8 mouse cellular contexts compared by ENCODE assay signal in the genomic region with DNA sequence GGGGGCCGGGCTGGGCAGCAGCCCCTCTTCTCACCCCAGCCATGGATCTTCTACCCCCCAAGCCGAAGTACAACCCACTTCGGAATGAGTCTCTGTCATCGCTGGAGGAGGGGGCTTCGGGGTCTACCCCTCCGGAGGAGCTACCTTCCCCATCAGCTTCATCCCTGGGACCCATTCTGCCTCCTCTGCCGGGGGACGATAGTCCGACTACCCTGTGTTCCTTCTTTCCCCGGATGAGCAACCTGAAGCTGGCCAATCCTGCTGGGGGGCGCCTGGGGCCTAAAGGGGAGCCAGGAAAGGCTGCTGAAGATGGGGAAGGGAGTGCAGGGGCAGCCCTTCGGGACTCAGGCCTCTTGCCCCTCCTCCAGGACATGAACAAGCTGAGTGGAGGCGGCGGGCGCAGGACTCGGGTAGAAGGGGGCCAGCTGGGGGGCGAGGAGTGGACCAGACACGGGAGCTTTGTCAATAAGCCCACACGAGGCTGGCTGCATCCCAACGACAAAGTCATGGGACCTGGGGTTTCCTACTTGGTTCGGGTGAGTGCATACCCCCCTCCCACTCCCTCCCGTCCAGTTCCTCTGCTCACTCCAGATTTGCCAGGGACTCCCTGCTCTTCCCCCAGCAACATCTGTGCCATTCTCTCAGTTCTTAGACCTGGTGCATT. TPM values are rescaled to one million over a fixed set of nuclear protein-coding genes. Genes with fewer than 3 reads are reported as not detected.
DNase-seq lines count a peak whose midpoint lies in the region; ATAC-seq and TF ChIP-seq lines count a peak whose summit lies in the region.

No protein-coding gene starts in this region.

- TF ChIP-seq POLR2A in thymus, adult 2 months (IDR thresholded peaks at IDR 0.05; ENCODE audit: control insufficient read depth, extremely low read depth, insufficient read depth, low read length, poor library complexity), result no peak

- H3K36me3 ChIP-seq in forebrain, embryonic 11.5 days (ENCODE audit: control insufficient read depth, insufficient read depth, low read length), result no peaks in the 10 kb centered on the region; the same call in none of the 2 replicates
- H3K36me3 ChIP-seq in intestine, embryonic 16.5 days (ENCODE audit: control insufficient read depth, insufficient read depth, low read length), result 0 out of 2 replicates have a peak, but pooled peaks cover 3% of the 10 kb centered on the region
- H3K36me3 ChIP-seq in macrophage (ENCODE audit: inconsistent target), result peaks cover 32% of the 10 kb centered on the region
- H3K36me3 ChIP-seq in thymus, adult 2 months (ENCODE audit: control insufficient read depth, insufficient read depth, low read length), result peaks cover 18% of the 10 kb centered on the region

- no peak overlapping the region for H3K27ac ChIP-seq in forebrain, embryonic 11.5 days (ENCODE audit: low read depth, low read length)
- peak overlapping the region; percentile 98 for H3K27ac ChIP-seq in intestine, embryonic 16.5 days (ENCODE audit: low read length)
- peak overlapping the region; percentile 33 for H3K27ac ChIP-seq in macrophage
- H3K27ac ChIP-seq in thymus, adult 2 months (ENCODE audit: control insufficient read depth, insufficient read depth, low read length), result no peak overlapping the region

- peak overlapping the region; percentile 57 for H3K9ac ChIP-seq in forebrain, embryonic 11.5 days (ENCODE audit: low read length)
- peak overlapping the region; percentile 74 for H3K9ac ChIP-seq in intestine, embryonic 16.5 days (ENCODE audit: low read depth, low read length)

- peak overlapping the region; percentile 54 for H3K4me2 ChIP-seq in forebrain, embryonic 11.5 days (ENCODE audit: low read depth, low read length, severe bottlenecking)
- H3K4me2 ChIP-seq in intestine, embryonic 16.5 days (ENCODE audit: low read depth, low read length), result peak overlapping the region; percentile 78

- H3K79me2 ChIP-seq in macrophage (ENCODE audit: inconsistent target), result peaks cover 66% of the 10 kb centered on the region

- no peak for TF ChIP-seq CTCF in thymus, adult 2 months (IDR thresholded peaks at IDR 0.05; ENCODE audit: borderline replicate concordance, control insufficient read depth, extremely low read depth, insufficient read depth, low read length, poor library complexity)

- peak overlapping the region; percentile 26 for H3K4me3 ChIP-seq in forebrain, embryonic 11.5 days (ENCODE audit: low read depth, low read length)
- H3K4me3 ChIP-seq in intestine, embryonic 16.5 days (ENCODE audit: low read length), result peak overlapping the region; percentile 58
- no peak overlapping the region; the same call in 1 of the 2 replicates for H3K4me3 ChIP-seq in macrophage (ENCODE audit: inconsistent target)
- no peak overlapping the region for H3K4me3 ChIP-seq in thymus, adult 2 months (ENCODE audit: control insufficient read depth, insufficient read depth, low read length)

- H3K27me3 ChIP-seq in forebrain, embryonic 11.5 days (ENCODE audit: control insufficient read depth, insufficient read depth, low read length), result no peaks in the 10 kb centered on the region
- H3K27me3 ChIP-seq in intestine, embryonic 16.5 days (replicated peaks; ENCODE audit: control insufficient read depth, insufficient read depth, low read length), result no peaks in the 10 kb centered on the region
- no peaks in the 10 kb centered on the region for H3K27me3 ChIP-seq in thymus, adult 2 months (ENCODE audit: control insufficient read depth, insufficient read depth, low read length)

- DNase-seq in ovary, postnatal 36 days (ENCODE audit: low spot score), result peak; percentile 29
- DNase-seq in ovary, adult 18-20 months (ENCODE audit: low spot score), result no peak
- DNase-seq in forebrain, embryonic 11.5 days (ENCODE audit: low spot score), result no peak
- DNase-seq in ovary, postnatal 10 days (ENCODE audit: low spot score), result no peak
- DNase-seq in thymus, adult 2 months, result no peak

- WGBS in forebrain, embryonic 11.5 days, result under 1% methylated on average over 22 of the region's 22 CpGs
- WGBS in intestine, embryonic 16.5 days, result 15% methylated on average over 21 of the region's 22 CpGs
- WGBS in macrophage (ENCODE audit: missing documents), result 33% methylated on average over 17 of the region's 22 CpGs
- 74% methylated on average over 22 of the region's 22 CpGs for WGBS in thymus, adult 2 months

- no peak for ATAC-seq in forebrain, embryonic 11.5 days (replicated peaks; ENCODE audit: low FRiP score)
- no peak for ATAC-seq in intestine, embryonic 16.5 days
- no peak for ATAC-seq in cerebellum, adult (ENCODE audit: insufficient number of reproducible peaks, low FRiP score, low TSS enrichment)

- peaks cover 18% of the 10 kb centered on the region for H3K4me1 ChIP-seq in forebrain, embryonic 11.5 days (replicated peaks; ENCODE audit: control insufficient read depth, insufficient read depth, low read length)
- H3K4me1 ChIP-seq in intestine, embryonic 16.5 days (ENCODE audit: control insufficient read depth, insufficient read depth, low read length), result peaks cover 43% of the 10 kb centered on the region
- H3K4me1 ChIP-seq in thymus, adult 2 months (replicated peaks; ENCODE audit: control insufficient read depth, insufficient read depth, low read length), result peaks cover 9% of the 10 kb centered on the region

- H3K9me3 ChIP-seq in forebrain, embryonic 11.5 days (ENCODE audit: control insufficient read depth, low read length), result no peaks in the 10 kb centered on the region
- no peaks in the 10 kb centered on the region for H3K9me3 ChIP-seq in intestine, embryonic 16.5 days (ENCODE audit: control insufficient read depth, low read length)

RNA-seq across cellular contexts. Expression of a gene that starts 3.7 kb away (rescaled TPM):
- 30.9 and 31.6 TPM in 2 replicates for polyA plus RNA-seq in forebrain, embryonic 11.5 days (2014; fragmentation: Nextera tagmentation; extraction: Ambion mirVana)
- 85.4 and 89.1 TPM in 2 replicates for polyA plus RNA-seq in intestine, embryonic 16.5 days (2015; fragmentation: Nextera tagmentation; extraction: Ambion mirVana)
- total RNA-seq in macrophage (2018; cell fraction: chromatin; rRNA removed), result 10 to 100 TPM; 48.7 to 87.6 (median 68.7) TPM
- total RNA-seq in macrophage (2018; cell fraction: cytosol; rRNA removed), result 10 to 100 TPM; 33.2 to 42.6 (median 38.5) TPM
- total RNA-seq in macrophage (2018; cell fraction: nucleus; rRNA removed), result 10 to 100 TPM; 43.0 to 71.0 (median 53.3) TPM
- 32.7 to 33.3 TPM (median 32.9 TPM) in 3 replicates for polyA plus RNA-seq in macrophage (2018)
- polyA plus RNA-seq in thymus, adult 2 months (2012; rRNA removed), result 89.9 and 92.1 TPM in 2 replicates

RNA-seq across cellular contexts. Expression of a gene that starts 3.8 kb away (rescaled TPM):
- polyA plus RNA-seq in forebrain, embryonic 11.5 days (2014; fragmentation: Nextera tagmentation; extraction: Ambion mirVana), result 491 and 495 TPM in 2 replicates
- 269 and 311 TPM in 2 replicates for polyA plus RNA-seq in intestine, embryonic 16.5 days (2015; fragmentation: Nextera tagmentation; extraction: Ambion mirVana)
- 10 to 100 TPM in 1 of 26 experiments, 1 to 10 TPM in 4, under 1 TPM in 1, not detected in 20; 0.84 to 11.0 (median 1.2) TPM for total RNA-seq in macrophage (2018; cell fraction: chromatin; rRNA removed)
- total RNA-seq in macrophage (2018; cell fraction: cytosol; rRNA removed), result 10 to 100 TPM in 2 of 26 experiments, 1 to 10 TPM in 24; 3.7 to 12.0 (median 7.7) TPM
- 1 to 10 TPM in 25 of 26 experiments, not detected in 1; 1.2 to 8.0 (median 2.1) TPM for total RNA-seq in macrophage (2018; cell fraction: nucleus; rRNA removed)
- 6.1 to 27.6 TPM (median 13.1 TPM) in 3 replicates for polyA plus RNA-seq in macrophage (2018)
- 104 TPM in 2 replicates for polyA plus RNA-seq in thymus, adult 2 months (2012; rRNA removed)

RNA-seq across cellular contexts. Expression of a gene that starts 8.1 kb away (rescaled TPM):
- polyA plus RNA-seq in forebrain, embryonic 11.5 days (2014; fragmentation: Nextera tagmentation; extraction: Ambion mirVana), result 53.9 and 60.6 TPM in 2 replicates
- polyA plus RNA-seq in intestine, embryonic 16.5 days (2015; fragmentation: Nextera tagmentation; extraction: Ambion mirVana), result 24.8 and 25.7 TPM in 2 replicates
- total RNA-seq in macrophage (2018; cell fraction: chromatin; rRNA removed), result 10 to 100 TPM in 20 of 26 experiments, 1 to 10 TPM in 6; 4.4 to 47.1 (median 15.0) TPM
- 10 to 100 TPM; 10.7 to 26.7 (median 19.6) TPM for total RNA-seq in macrophage (2018; cell fraction: cytosol; rRNA removed)
- 10 to 100 TPM in 24 of 26 experiments, 1 to 10 TPM in 2; 8.7 to 39.2 (median 17.9) TPM for total RNA-seq in macrophage (2018; cell fraction: nucleus; rRNA removed)
- polyA plus RNA-seq in macrophage (2018), result 7.7 to 18.5 TPM (median 16.4 TPM) in 3 replicates
- 82.3 and 133 TPM in 2 replicates for polyA plus RNA-seq in thymus, adult 2 months (2012; rRNA removed)

RNA-seq across cellular contexts. Expression of a gene that starts 10.3 kb away (rescaled TPM):
- 28.5 and 31.9 TPM in 2 replicates for polyA plus RNA-seq in forebrain, embryonic 11.5 days (2014; fragmentation: Nextera tagmentation; extraction: Ambion mirVana)
- polyA plus RNA-seq in intestine, embryonic 16.5 days (2015; fragmentation: Nextera tagmentation; extraction: Ambion mirVana), result 44.5 and 53.2 TPM in 2 replicates
- total RNA-seq in macrophage (2018; cell fraction: chromatin; rRNA removed), result 10 to 100 TPM; 14.7 to 55.7 (median 35.5) TPM
- total RNA-seq in macrophage (2018; cell fraction: cytosol; rRNA removed), result 10 to 100 TPM; 12.4 to 27.6 (median 19.2) TPM
- total RNA-seq in macrophage (2018; cell fraction: nucleus; rRNA removed), result 10 to 100 TPM; 11.5 to 47.7 (median 28.4) TPM
- 11.3 to 17.1 TPM (median 16.4 TPM) in 3 replicates for polyA plus RNA-seq in macrophage (2018)
- 57.0 and 58.3 TPM in 2 replicates for polyA plus RNA-seq in thymus, adult 2 months (2012; rRNA removed)

RNA-seq across cellular contexts. Expression of a gene that starts 14.6 kb away (rescaled TPM):
- 9.1 and 10.0 TPM in 2 replicates for polyA plus RNA-seq in forebrain, embryonic 11.5 days (2014; fragmentation: Nextera tagmentation; extraction: Ambion mirVana)
- 45.1 and 46.6 TPM in 2 replicates for polyA plus RNA-seq in intestine, embryonic 16.5 days (2015; fragmentation: Nextera tagmentation; extraction: Ambion mirVana)
- total RNA-seq in macrophage (2018; cell fraction: chromatin; rRNA removed), result 10 to 100 TPM in 12 of 26 experiments, 1 to 10 TPM in 14; 2.4 to 38.0 (median 9.6) TPM
- 10 to 100 TPM in 13 of 26 experiments, 1 to 10 TPM in 13; 4.4 to 31.6 (median 10.6) TPM for total RNA-seq in macrophage (2018; cell fraction: cytosol; rRNA removed)
- 10 to 100 TPM in 17 of 26 experiments, 1 to 10 TPM in 9; 4.8 to 57.4 (median 22.0) TPM for total RNA-seq in macrophage (2018; cell fraction: nucleus; rRNA removed)
- polyA plus RNA-seq in macrophage (2018), result 5.3 to 6.8 TPM (median 5.4 TPM) in 3 replicates
- polyA plus RNA-seq in thymus, adult 2 months (2012; rRNA removed), result 36.5 and 41.6 TPM in 2 replicates

Comparison
In these comparisons a context has a peak if more than half of its experiments do, and no peak if none do; other contexts are left out.
1. H3K27ac ChIP-seq: peak in intestine, embryonic 16.5 days (single experiment) and macrophage (single experiment); none in forebrain, embryonic 11.5 days (single experiment) and thymus, adult 2 months (single experiment).
2. H3K4me3 ChIP-seq: peak in forebrain, embryonic 11.5 days (single experiment) and intestine, embryonic 16.5 days (single experiment); none in macrophage (single experiment) and thymus, adult 2 months (single experiment).